Mouse (Mus musculus) thymus, postnatal 25 days (tissue): ENCODE results near the gene Trim9.
A peak's percentile ranks its signal among the peaks of the same experiment; 100 is the strongest.

ENCODE experiments used
- DNase-seq: peaks from one replicate; pipeline ENCODE4 v3.0.0; 2022

Trim9 gene

GRCm38 (mm10) chr12:70249616-70250157 lies 97.7 kb downstream of the Trim9 start:
- no peak for DNase-seq

- DNase-seq, result no peak
These were observed 99.5 kb downstream of the Trim9 start for GRCm38 (mm10) chr12:70247683-70248474.

GRCm38 (mm10) chr12:70242550-70242949 lies 104.9 kb downstream of the Trim9 start:
- DNase-seq, result no peak

GRCm38 (mm10) chr12:70239741-70240140 lies 107.7 kb downstream of the Trim9 start:
- DNase-seq, result no peak

- DNase-seq, result no peak
These were observed 108.8 kb downstream of the Trim9 start for GRCm38 (mm10) chr12:70238604-70239003.

- peak; percentile 52 for DNase-seq
These were observed 112.4 kb downstream of the Trim9 start for GRCm38 (mm10) chr12:70234938-70235484.

- peak; percentile 48 for DNase-seq
These were observed 113.0 kb downstream of the Trim9 start for GRCm38 (mm10) chr12:70234411-70234810.

GRCm38 (mm10) chr12:70233637-70234315 lies 113.6 kb downstream of the Trim9 start:
- DNase-seq, result no peak

- DNase-seq, result peak; percentile 22
These were observed 115.3 kb downstream of the Trim9 start for GRCm38 (mm10) chr12:70232020-70232544.

GRCm38 (mm10) chr12:70231294-70231693 lies 116.1 kb downstream of the Trim9 start, which contains the start of gene Pygl:
TSS of gene Pygl (minus strand) at chr12:70231488.
- DNase-seq, result no peak

GRCm38 (mm10) chr12:70228155-70228554 lies 119.3 kb downstream of the Trim9 start:
- no peak for DNase-seq

- DNase-seq, result peak; percentile 71
These were observed 120.1 kb downstream of the Trim9 start for GRCm38 (mm10) chr12:70227121-70227932.

- no peak for DNase-seq
These were observed 120.8 kb downstream of the Trim9 start for GRCm38 (mm10) chr12:70226655-70227054.

GRCm38 (mm10) chr12:70223331-70223730 lies 124.1 kb downstream of the Trim9 start:
- no peak for DNase-seq

GRCm38 (mm10) chr12:70221425-70221824 lies 126.0 kb downstream of the Trim9 start:
- no peak for DNase-seq

GRCm38 (mm10) chr12:70218795-70219540 lies 128.4 kb downstream of the Trim9 start:
- DNase-seq, result no peak

- no peak for DNase-seq
These were observed 131.1 kb downstream of the Trim9 start for GRCm38 (mm10) chr12:70216229-70216800.

- no peak for DNase-seq
These were observed 133.1 kb downstream of the Trim9 start for GRCm38 (mm10) chr12:70214281-70214680.

GRCm38 (mm10) chr12:70213601-70214000 lies 133.8 kb downstream of the Trim9 start:
- DNase-seq, result no peak

GRCm38 (mm10) chr12:70212501-70212900 lies 134.9 kb downstream of the Trim9 start:
- DNase-seq, result no peak

GRCm38 (mm10) chr12:70208214-70208613 lies 139.2 kb downstream of the Trim9 start:
- no peak for DNase-seq
